Mouse (Mus musculus): ENCODE measurements around the gene Olfr441. TPM values are rescaled to one million over a fixed set of nuclear protein-coding genes. Genes with fewer than 3 reads are reported as not detected.
"Not testable (repeated sequence)": the region's sequence is repeated elsewhere in the genome, so short reads cannot be mapped to it uniquely, and the experiment has no call there.

The Olfr441 gene
- polyA plus RNA-seq (2016; fragmentation: Nextera tagmentation; extraction: Ambion mirVana): not detected in 2 replicates

- not testable (repeated sequence) for H3K4me1 ChIP-seq (replicated peaks); H3K4me3 ChIP-seq; H3K9me3 ChIP-seq; DNase-seq (ENCODE audit: low spot score); H3K36me3 ChIP-seq; H3K27ac ChIP-seq; H3K27me3 ChIP-seq (ENCODE audit: insufficient read depth, poor library complexity, severe bottlenecking)
- 87% methylated on average over 1 of the region's 1 CpGs for WGBS
Observed at GRCm38 (mm10) chr6:43106069-43106468, at the start of gene Olfr441. Olfr441 (plus strand) TSS chr6:43106369.

- no peaks in the 10 kb centered on the region for H3K9me3 ChIP-seq
- H3K4me3 ChIP-seq: no peak overlapping the region
- H3K27me3 ChIP-seq (ENCODE audit: insufficient read depth, poor library complexity, severe bottlenecking): no peaks in the 10 kb centered on the region
- H3K27ac ChIP-seq: no peak overlapping the region
- no peaks in the 10 kb centered on the region for H3K4me1 ChIP-seq (replicated peaks)
- H3K36me3 ChIP-seq: no peaks in the 10 kb centered on the region
- DNase-seq (ENCODE audit: low spot score): no peak
- 22% methylated on average over 2 of the region's 2 CpGs for whole genome bisulfite sequencing
Observed at GRCm38 (mm10) chr6:43078750-43079149, 27.4 kb upstream of the Olfr441 start.

- H3K4me1 ChIP-seq (replicated peaks); H3K27ac ChIP-seq; H3K4me3 ChIP-seq; DNase-seq (ENCODE audit: low spot score); H3K27me3 ChIP-seq (ENCODE audit: insufficient read depth, poor library complexity, severe bottlenecking); H3K36me3 ChIP-seq; H3K9me3 ChIP-seq: not testable (repeated sequence)
Observed at GRCm38 (mm10) chr6:43081405-43081804, 24.8 kb upstream of the Olfr441 start.

- not testable (repeated sequence) for H3K4me1 ChIP-seq (replicated peaks); DNase-seq (ENCODE audit: low spot score); H3K27me3 ChIP-seq (ENCODE audit: insufficient read depth, poor library complexity, severe bottlenecking); H3K9me3 ChIP-seq; H3K4me3 ChIP-seq; H3K27ac ChIP-seq; H3K36me3 ChIP-seq
- 92% methylated on average over 2 of the region's 2 CpGs for WGBS
Observed at GRCm38 (mm10) chr6:43146267-43146666, 40.1 kb downstream of the Olfr441 start, which contains the start of gene Olfr237-ps1. Olfr237-ps1 (plus strand) TSS chr6:43146567.

- no peak overlapping the region for H3K27ac ChIP-seq
- no peaks in the 10 kb centered on the region for H3K9me3 ChIP-seq
- no peak overlapping the region for H3K4me3 ChIP-seq
- WGBS: 80% methylated on average over 1 of the region's 1 CpGs
- DNase-seq (ENCODE audit: low spot score): no peak
- H3K4me1 ChIP-seq (replicated peaks): no peaks in the 10 kb centered on the region
- no peaks in the 10 kb centered on the region for H3K27me3 ChIP-seq (ENCODE audit: insufficient read depth, poor library complexity, severe bottlenecking)
- H3K36me3 ChIP-seq: no peaks in the 10 kb centered on the region
Observed at GRCm38 (mm10) chr6:43159502-43159901, 53.3 kb downstream of the Olfr441 start.

GRCm38 (mm10) chr6:43162982-43163381 is 56.8 kb downstream of the Olfr441 start, which contains the start of gene Olfr437:
Olfr437 (plus strand) TSS chr6:43163282.
- no peak within 1 kb of the TSS for H3K4me3 ChIP-seq
- 78% methylated on average over 3 of the region's 3 CpGs for whole genome bisulfite sequencing
- no peaks in the 10 kb centered on the region for H3K4me1 ChIP-seq (replicated peaks)
- no peak for DNase-seq (ENCODE audit: low spot score)
- no peaks in the 10 kb centered on the region for H3K9me3 ChIP-seq
- H3K36me3 ChIP-seq: no peaks in the 10 kb centered on the region
- no peak within 1 kb of the TSS for H3K27ac ChIP-seq
- H3K27me3 ChIP-seq (ENCODE audit: insufficient read depth, poor library complexity, severe bottlenecking): no peaks in the 10 kb centered on the region

- H3K27me3 ChIP-seq (ENCODE audit: insufficient read depth, poor library complexity, severe bottlenecking): no peaks in the 10 kb centered on the region
- H3K27ac ChIP-seq: no peak overlapping the region
- H3K36me3 ChIP-seq: no peaks in the 10 kb centered on the region
- no peaks in the 10 kb centered on the region for H3K9me3 ChIP-seq
- H3K4me1 ChIP-seq (replicated peaks): no peaks in the 10 kb centered on the region
- no peak for DNase-seq (ENCODE audit: low spot score)
- no peak overlapping the region for H3K4me3 ChIP-seq
- WGBS: 99% methylated on average over 4 of the region's 4 CpGs
Observed at GRCm38 (mm10) chr6:43167246-43167645, 61.1 kb downstream of the Olfr441 start.

Other genes starting within 250 kb of the Olfr441 start
- gene Olfr448, start 215.9 kb upstream of the Olfr441 start, polyA plus RNA-seq (2016; fragmentation: Nextera tagmentation; extraction: Ambion mirVana): not detected in 2 replicates
- gene Olfr447, start 197.5 kb upstream of the Olfr441 start, polyA plus RNA-seq (2016; fragmentation: Nextera tagmentation; extraction: Ambion mirVana): not detected in 2 replicates
- gene Olfr446, start 185.0 kb upstream of the Olfr441 start, polyA plus RNA-seq (2016; fragmentation: Nextera tagmentation; extraction: Ambion mirVana): not detected in 2 replicates
- gene Olfr444, start 157.3 kb upstream of the Olfr441 start, polyA plus RNA-seq (2016; fragmentation: Nextera tagmentation; extraction: Ambion mirVana): not detected in 2 replicates
- not detected in 2 replicates for gene Olfr237-ps1, start 40.2 kb downstream of the Olfr441 start, polyA plus RNA-seq (2016; fragmentation: Nextera tagmentation; extraction: Ambion mirVana)
- gene Olfr437, start 56.9 kb downstream of the Olfr441 start, polyA plus RNA-seq (2016; fragmentation: Nextera tagmentation; extraction: Ambion mirVana): not detected in 2 replicates
- gene Olfr13, start 65.8 kb downstream of the Olfr441 start, polyA plus RNA-seq (2016; fragmentation: Nextera tagmentation; extraction: Ambion mirVana): not detected in 2 replicates
- not detected in 2 replicates for gene Olfr435, start 90.8 kb downstream of the Olfr441 start, polyA plus RNA-seq (2016; fragmentation: Nextera tagmentation; extraction: Ambion mirVana)
- not detected in 2 replicates for gene Olfr434, start 106.7 kb downstream of the Olfr441 start, polyA plus RNA-seq (2016; fragmentation: Nextera tagmentation; extraction: Ambion mirVana)
- gene Olfr47, start 125.2 kb downstream of the Olfr441 start, polyA plus RNA-seq (2016; fragmentation: Nextera tagmentation; extraction: Ambion mirVana): not detected in 2 replicates
- gene Arhgef5, start 159.2 kb downstream of the Olfr441 start, polyA plus RNA-seq (2016; fragmentation: Nextera tagmentation; extraction: Ambion mirVana): 3.1 and 4.8 TPM in 2 replicates
- 0.10 TPM in 1 of 2 replicates, not detected in the other for gene Nobox, start 203.2 kb downstream of the Olfr441 start, polyA plus RNA-seq (2016; fragmentation: Nextera tagmentation; extraction: Ambion mirVana)

All from hindbrain, embryonic 10.5 days (tissue).